Mouse (Mus musculus): ENCODE measurements around the gene Aurkaip1. TPM values are rescaled to one million over a fixed set of nuclear protein-coding genes. Genes with fewer than 3 reads are reported as not detected.

The Aurkaip1 gene
- 258 and 358 TPM in 2 replicates for polyA plus RNA-seq (2012)

DNA sequence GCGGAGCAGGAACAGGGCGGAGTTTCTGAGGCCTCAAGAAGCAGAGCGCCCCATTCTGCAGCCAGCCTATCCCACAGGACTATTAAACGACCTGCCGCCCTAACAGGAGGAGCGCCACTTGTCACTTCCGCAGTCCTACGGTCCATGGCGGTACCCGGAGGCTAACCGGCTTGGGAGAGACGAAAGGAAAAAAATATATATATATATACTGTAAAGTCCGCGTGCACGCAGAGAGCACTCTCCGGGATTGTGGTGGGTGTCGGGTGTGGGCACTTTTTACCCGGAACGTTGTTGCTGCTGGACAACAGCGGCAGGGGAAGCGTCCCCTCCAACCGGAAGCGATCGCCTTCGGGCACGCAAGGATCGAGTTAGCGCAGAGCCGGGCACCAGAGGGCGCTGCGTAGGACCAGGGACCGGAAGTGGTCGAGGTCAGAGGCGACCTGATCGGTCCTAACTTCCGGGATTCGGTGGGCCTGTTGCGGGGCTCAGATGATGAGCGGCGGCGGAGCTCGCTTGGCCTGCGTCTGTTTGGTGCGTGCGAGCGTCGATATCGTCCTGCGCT lies at the start of gene Aurkaip1:
Gene Aurkaip1 (plus strand): TSS at position 68 of the 562 bp plus-strand sequence.
- TF ChIP-seq GATA1 (IDR thresholded peaks at IDR 0.05; ENCODE audit: low read length), result no peak

DNA sequence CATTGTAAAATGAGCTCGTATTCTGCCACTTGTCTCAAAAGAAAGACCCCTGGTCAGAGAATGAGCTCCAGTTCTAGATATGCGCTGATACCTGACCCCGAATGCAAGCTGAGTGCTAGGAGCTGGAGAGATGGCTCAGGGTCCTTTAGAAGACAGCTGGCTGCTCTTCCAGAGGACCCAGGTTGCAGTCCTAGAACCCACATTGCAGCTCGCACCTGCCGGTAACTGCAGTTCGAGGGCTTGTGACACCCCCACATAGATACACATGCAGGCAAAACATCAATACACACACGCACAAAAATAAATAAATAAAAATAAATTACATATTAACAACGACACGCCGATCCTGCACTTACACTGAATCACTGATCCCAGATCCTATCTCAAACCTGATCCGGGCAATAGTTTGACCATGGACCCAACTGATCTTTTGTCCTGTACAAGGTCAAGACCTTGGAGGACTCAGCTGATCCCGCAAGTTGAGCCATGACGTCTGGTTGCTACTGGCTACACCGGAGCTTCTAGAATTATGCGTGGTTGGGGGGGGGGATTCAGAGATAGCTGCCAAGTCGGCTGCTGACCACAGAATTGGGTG lies 47.5 kb upstream of the Aurkaip1 start:
- TF ChIP-seq GATA1 (IDR thresholded peaks at IDR 0.05; ENCODE audit: low read length), result no peak

DNA sequence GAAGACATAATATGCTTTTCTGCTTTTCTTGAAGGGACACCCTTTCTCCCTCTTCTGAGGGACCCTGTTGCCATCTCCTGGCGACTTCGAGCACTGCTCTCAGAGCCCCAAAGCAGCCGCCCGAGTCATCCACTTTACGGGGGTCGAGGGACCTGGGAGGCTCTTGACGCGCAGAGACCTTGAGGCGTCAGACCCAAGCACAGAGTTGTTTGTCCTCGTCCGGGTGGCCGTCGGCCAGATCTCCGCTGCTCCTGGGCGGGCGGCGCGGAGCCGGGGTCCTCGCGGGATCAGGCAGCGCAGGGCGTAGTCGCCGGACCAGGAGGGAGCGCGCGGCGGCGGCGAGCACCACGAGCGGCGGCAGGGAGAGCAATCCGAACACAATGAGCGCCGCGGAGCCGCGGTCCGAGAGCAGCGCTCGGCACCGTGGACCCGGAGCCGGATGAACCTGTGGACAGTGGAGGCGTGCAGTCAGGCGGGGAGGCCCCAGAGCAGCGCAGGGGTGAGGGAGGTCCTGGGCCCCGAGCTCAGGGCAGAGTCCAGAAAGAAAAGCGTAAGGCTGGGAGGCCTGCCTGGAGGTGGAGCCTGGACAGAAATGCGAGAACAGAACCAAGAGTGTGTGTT lies 46.9 kb upstream of the Aurkaip1 start:
- TF ChIP-seq GATA1 (IDR thresholded peaks at IDR 0.05; ENCODE audit: low read length), result no peak

DNA sequence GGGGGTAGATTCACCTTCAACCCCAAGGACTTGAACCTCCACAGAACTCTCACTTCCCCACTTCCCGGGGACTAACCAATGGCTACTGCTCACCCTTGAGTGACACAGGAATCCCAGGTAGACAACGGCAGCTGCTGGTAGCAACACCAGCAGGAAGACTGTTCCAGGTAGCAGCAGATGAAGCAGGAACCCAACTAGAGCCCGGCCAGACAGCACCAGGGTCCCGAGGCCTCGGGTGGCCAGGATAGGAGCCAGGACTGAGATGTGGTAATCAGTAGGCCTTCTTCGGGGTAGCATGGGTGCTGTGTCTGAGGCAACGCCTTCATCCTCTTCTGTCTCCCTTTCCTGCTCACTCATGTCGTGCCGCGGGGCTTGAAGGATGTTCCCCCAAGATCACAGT lies 45.8 kb upstream of the Aurkaip1 start:
- TF ChIP-seq GATA1 (IDR thresholded peaks at IDR 0.05; ENCODE audit: low read length), result no peak

DNA sequence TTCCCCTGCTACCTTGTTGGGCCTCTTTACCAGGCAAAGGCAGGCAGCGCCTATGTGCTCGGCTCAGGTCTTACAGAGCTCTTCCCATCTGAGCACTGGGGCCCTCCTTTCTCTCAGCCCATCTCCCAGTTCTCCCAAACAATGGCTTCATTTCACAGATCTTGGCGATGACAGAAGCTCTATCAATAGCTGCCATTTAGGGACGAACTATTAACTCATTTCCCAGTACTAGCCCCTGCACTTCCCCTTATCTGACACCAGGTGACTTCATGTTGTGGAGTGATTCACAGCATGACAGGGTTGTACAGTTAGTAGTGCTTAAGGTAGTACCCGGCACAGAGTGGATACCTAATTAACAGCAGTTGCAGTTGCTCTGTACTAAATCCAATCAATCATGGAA lies 45.3 kb upstream of the Aurkaip1 start, which contains the start of gene Tmem88b:
Gene Tmem88b (minus strand): TSS at position 56 of the 400 bp plus-strand sequence.
- no peak for TF ChIP-seq GATA1 (IDR thresholded peaks at IDR 0.05; ENCODE audit: low read length)

DNA sequence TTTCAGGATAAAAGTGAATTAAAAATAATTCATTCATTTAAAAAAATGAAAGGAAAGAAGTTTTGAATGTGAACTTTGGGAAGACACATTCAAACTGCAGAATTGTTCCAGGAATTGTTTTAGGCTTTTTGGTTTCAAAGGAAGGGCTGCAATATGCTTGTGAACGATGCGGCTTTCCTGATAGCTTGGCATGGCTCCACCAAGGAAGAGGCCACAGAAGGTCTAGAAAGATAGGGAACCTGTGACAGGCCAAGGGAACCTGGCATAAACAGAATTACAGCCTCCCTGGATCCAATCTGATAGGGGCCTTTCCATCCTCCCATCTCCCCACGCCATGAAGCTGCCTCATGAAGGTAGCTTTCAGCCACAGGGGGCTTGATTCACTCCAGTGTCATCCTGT lies 42.8 kb upstream of the Aurkaip1 start:
- TF ChIP-seq GATA1 (IDR thresholded peaks at IDR 0.05; ENCODE audit: low read length), result no peak

DNA sequence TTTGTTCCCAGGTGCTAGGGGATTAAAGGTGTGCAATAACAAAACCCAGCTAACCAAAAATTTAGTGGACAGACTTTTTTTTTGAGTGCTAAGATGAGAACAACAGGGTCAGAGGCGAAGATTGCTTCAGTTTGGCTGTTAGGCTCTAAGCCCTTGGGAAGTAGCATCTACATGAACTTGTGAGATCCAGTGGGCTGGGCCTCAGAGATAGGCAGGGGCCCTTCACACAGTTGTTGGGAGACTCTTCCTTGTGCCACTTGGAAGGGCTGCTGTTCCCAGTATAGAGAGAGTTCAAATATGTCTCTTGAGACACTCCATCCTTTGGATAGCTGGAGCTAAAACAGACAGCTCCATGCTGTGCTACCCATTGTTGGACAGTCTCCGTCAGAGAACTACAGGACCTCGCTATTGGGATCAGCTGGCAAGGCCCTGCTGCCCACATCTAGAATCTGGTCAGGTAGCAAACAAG lies 41.0 kb upstream of the Aurkaip1 start, which contains the start of gene Ankrd65:
Gene Ankrd65 (plus strand): TSS at position 419 of the 469 bp plus-strand sequence.
- no peak for TF ChIP-seq GATA1 (IDR thresholded peaks at IDR 0.05; ENCODE audit: low read length)

GRCm38 (mm10) chr4:155790650-155791161 lies 40.4 kb upstream of the Aurkaip1 start:
- TF ChIP-seq GATA1 (IDR thresholded peaks at IDR 0.05; ENCODE audit: low read length), result no peak

GRCm38 (mm10) chr4:155791240-155791933 lies 39.7 kb upstream of the Aurkaip1 start:
- no peak for TF ChIP-seq GATA1 (IDR thresholded peaks at IDR 0.05; ENCODE audit: low read length)

DNA sequence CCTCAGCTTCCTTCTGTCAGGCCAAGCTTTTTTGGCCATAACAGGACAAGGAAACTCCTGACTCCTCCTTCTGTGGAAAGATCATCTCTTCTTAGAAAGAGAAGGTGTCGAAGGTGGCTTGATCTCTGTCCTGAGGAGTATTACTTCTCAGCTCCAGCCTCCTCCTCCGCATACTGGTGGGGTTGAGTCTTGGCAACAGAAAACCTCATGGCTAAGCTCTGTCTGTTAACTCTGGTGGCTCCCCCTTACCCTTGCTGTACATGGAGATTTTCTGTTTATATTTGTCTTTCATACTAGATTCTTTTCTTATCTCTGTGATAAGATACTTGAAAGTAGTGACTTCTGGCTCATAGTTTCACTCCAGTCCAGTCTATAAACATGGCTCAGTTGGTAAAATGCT lies 37.3 kb upstream of the Aurkaip1 start:
- no peak for TF ChIP-seq GATA1 (IDR thresholded peaks at IDR 0.05; ENCODE audit: low read length)

- TF ChIP-seq GATA1 (IDR thresholded peaks at IDR 0.05; ENCODE audit: low read length), result no peak
Observed at GRCm38 (mm10) chr4:155802075-155802474, 29.0 kb upstream of the Aurkaip1 start.

DNA sequence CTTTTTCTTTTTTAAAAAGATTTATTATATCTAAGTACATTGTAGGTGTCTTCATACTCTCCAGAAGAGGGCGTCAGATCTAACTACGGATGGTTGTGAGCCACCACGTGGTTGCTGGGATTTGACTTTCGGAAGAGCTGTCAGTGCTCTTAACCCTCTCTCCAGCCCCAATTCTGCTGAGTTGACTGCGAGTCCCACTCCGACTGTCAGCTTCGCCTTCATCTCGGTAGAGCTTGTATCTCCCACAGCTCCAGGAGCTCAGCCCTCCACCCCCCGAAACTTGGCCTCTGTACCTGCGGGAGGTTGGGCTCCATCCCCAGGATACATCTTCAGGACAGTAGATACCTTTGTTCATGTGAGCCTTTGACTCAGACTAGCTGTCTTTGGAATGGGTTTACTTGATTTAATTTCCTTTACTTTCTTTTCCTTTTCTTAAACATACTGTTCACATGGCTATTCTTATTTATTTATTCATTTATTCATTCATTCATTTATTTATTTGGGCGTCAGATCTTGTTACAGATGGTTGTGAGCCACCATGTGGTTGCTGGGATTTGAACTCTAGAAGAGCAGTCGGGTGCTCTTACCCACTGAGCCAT lies 28.2 kb upstream of the Aurkaip1 start, which contains the start of gene Mrpl20:
Gene Mrpl20 (plus strand): TSS at position 138 of the 599 bp plus-strand sequence.
- no peak for TF ChIP-seq GATA1 (IDR thresholded peaks at IDR 0.05; ENCODE audit: low read length)

GRCm38 (mm10) chr4:155803340-155804041 lies 27.6 kb upstream of the Aurkaip1 start:
- TF ChIP-seq GATA1 (IDR thresholded peaks at IDR 0.05; ENCODE audit: low read length), result no peak

DNA sequence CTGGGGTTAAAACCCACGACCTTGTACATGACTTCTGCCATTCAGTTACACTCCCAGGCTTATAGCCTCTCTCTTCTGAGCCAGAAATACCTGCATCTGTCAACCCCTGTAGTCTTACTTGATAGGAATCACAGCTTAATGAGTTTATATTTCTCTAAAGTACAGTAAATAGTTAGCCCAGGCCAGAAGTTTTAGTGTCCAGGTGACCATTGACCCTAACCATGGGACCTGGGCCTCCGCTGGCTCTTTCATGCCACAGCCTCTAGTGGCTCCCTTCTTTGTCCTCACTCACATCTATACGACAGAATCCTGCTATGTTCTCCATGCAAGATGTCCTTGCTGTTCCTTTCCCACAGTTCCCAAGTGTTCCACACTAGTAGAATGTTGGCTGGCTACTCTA lies 23.2 kb upstream of the Aurkaip1 start:
- TF ChIP-seq GATA1 (IDR thresholded peaks at IDR 0.05; ENCODE audit: low read length), result no peak

Measured in G1E-ER4 (cell line).